Mouse (Mus musculus): Measurements from ENCODE around the gene Elavl2. TPM values are rescaled to one million over a fixed set of nuclear protein-coding genes. Genes with fewer than 3 reads are reported as not detected.
"Not testable (repeated sequence)": the region's sequence is repeated elsewhere in the genome, so short reads cannot be mapped to it uniquely, and the experiment has no call there.

The Elavl2 gene
- total RNA-seq, 2 experiments from 2014 or later, result 116 to 135 TPM

GRCm38 (mm10) chr4:91349579-91349978, 51.0 kb downstream of the Elavl2 start:
- no peak for DNase-seq (ENCODE audit: low spot score in 2 of 2)

GRCm38 (mm10) chr4:91334177-91334576, 66.4 kb downstream of the Elavl2 start:
- no peak for DNase-seq (ENCODE audit: low spot score in 2 of 2)

GRCm38 (mm10) chr4:91310801-91311200, 89.8 kb downstream of the Elavl2 start:
- DNase-seq (ENCODE audit: low spot score in 2 of 2), result no peak

GRCm38 (mm10) chr4:91297706-91298105, 102.9 kb downstream of the Elavl2 start:
- DNase-seq (ENCODE audit: low spot score in 2 of 2), result no peak

- no peak for DNase-seq (ENCODE audit: low spot score in 2 of 2)
Measured at GRCm38 (mm10) chr4:91295317-91295716, 105.3 kb downstream of the Elavl2 start.

- no peak for DNase-seq (ENCODE audit: low spot score in 2 of 2)
Measured at GRCm38 (mm10) chr4:91291526-91291925, 109.1 kb downstream of the Elavl2 start.

- DNase-seq (ENCODE audit: low spot score in 2 of 2), result no peak
Measured at GRCm38 (mm10) chr4:91290373-91290772, 110.2 kb downstream of the Elavl2 start.

- no peak for DNase-seq (ENCODE audit: low spot score in 2 of 2)
Measured at GRCm38 (mm10) chr4:91289151-91289550, 111.4 kb downstream of the Elavl2 start.

GRCm38 (mm10) chr4:91268390-91268789, 132.2 kb downstream of the Elavl2 start:
- DNase-seq (ENCODE audit: low spot score in 2 of 2), result no peak

- DNase-seq (ENCODE audit: low spot score in 2 of 2), result no peak
Measured at GRCm38 (mm10) chr4:91263733-91264440, 136.7 kb downstream of the Elavl2 start.

GRCm38 (mm10) chr4:91262839-91263238, 137.7 kb downstream of the Elavl2 start:
- DNase-seq (ENCODE audit: low spot score in 2 of 2), result no peak

GRCm38 (mm10) chr4:91260622-91261021, 140.0 kb downstream of the Elavl2 start:
- no peak for DNase-seq (ENCODE audit: low spot score in 2 of 2)

- DNase-seq (ENCODE audit: low spot score in 2 of 2), result no peak
Measured at GRCm38 (mm10) chr4:91248650-91249049, 151.9 kb downstream of the Elavl2 start.

GRCm38 (mm10) chr4:91245136-91245535, 155.4 kb downstream of the Elavl2 start:
- not testable (repeated sequence) for DNase-seq (ENCODE audit: low spot score in 2 of 2)

- DNase-seq (ENCODE audit: low spot score in 2 of 2), result no peak
Measured at GRCm38 (mm10) chr4:91244554-91244953, 156.0 kb downstream of the Elavl2 start.

GRCm38 (mm10) chr4:91243896-91244295, 156.7 kb downstream of the Elavl2 start:
- DNase-seq (ENCODE audit: low spot score in 2 of 2), result no peak

- no peak for DNase-seq (ENCODE audit: low spot score in 2 of 2)
Measured at GRCm38 (mm10) chr4:91238739-91239485, 161.7 kb downstream of the Elavl2 start.

- no peak for DNase-seq (ENCODE audit: low spot score in 2 of 2)
Measured at GRCm38 (mm10) chr4:91236976-91237375, 163.6 kb downstream of the Elavl2 start.

- DNase-seq (ENCODE audit: low spot score in 2 of 2), result no peak
Measured at GRCm38 (mm10) chr4:91234941-91235340, 165.6 kb downstream of the Elavl2 start.

- no peak for DNase-seq (ENCODE audit: low spot score in 2 of 2)
Measured at GRCm38 (mm10) chr4:91233599-91233998, 167.0 kb downstream of the Elavl2 start.

GRCm38 (mm10) chr4:91230439-91230863, 170.1 kb downstream of the Elavl2 start:
- no peak for DNase-seq (ENCODE audit: low spot score in 2 of 2)

- no peak for DNase-seq (ENCODE audit: low spot score in 2 of 2)
Measured at GRCm38 (mm10) chr4:91228341-91228740, 172.2 kb downstream of the Elavl2 start.

GRCm38 (mm10) chr4:91223811-91224210, 176.8 kb downstream of the Elavl2 start:
- no peak for DNase-seq (ENCODE audit: low spot score in 2 of 2)

Data from layer of hippocampus, postnatal 10 days (tissue).